Mouse (Mus musculus): ENCODE measurements around the gene Apobec4. TPM values are rescaled to one million over a fixed set of nuclear protein-coding genes. Genes with fewer than 3 reads are reported as not detected.

Apobec4 gene
- total and polyA plus RNA-seq, 3 experiments, result not detected

DNA sequence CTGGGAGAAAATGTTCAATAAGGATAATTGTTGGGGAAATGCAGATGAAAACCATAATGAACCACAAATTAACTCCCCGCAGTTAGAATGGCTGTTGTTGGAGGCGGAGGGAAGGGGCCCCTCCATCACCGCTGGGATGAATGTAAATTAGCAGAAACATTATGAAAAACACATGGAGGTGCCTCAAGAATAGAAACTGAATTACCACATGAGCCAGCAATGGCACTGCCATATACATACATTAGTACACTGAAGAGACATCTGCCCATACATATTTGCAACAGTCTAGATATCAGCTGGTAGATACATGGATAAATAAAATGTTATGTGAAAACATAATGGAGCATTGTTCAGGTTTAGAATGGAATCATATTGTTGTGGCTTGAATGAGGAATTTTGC is 35.9 kb upstream of the Apobec4 start:
- Histone ChIP-seq H3K4me3 (ENCODE audit: control insufficient read depth in 1 of 2, insufficient read depth in 1 of 2, low read depth in 2 of 2, low read length in 2 of 2) (no peak overlapping the region), H3K4me1 (ENCODE audit: control insufficient read depth in 1 of 2, insufficient read depth in 2 of 2, low read length in 2 of 2) (no peaks in the 10 kb centered on the region), H3K9ac (ENCODE audit: control insufficient read depth, low read depth, low read length, poor library complexity, severe bottlenecking) (no peak overlapping the region), H3K9me3 (replicated peaks; ENCODE audit: insufficient read depth, low read length) (no peaks in the 10 kb centered on the region), H3K36me3 (ENCODE audit: control insufficient read depth in 1 of 2, insufficient read depth in 2 of 2, low read length in 2 of 2) (no peaks in the 10 kb centered on the region), H3K79me2 (ENCODE audit: control insufficient read depth, insufficient read depth, low read length, poor library complexity) (no peaks in the 10 kb centered on the region), H3K27me3 (ENCODE audit: control insufficient read depth in 1 of 2, insufficient read depth in 2 of 2, low read length in 2 of 2) (peaks cover 10 to 11% of the 10 kb centered on the region in 2 experiments), H3K27ac (ENCODE audit: control insufficient read depth, low read depth, low read length) (no peak overlapping the region)
- DNase-seq (ENCODE audit: low read depth, low spot score), result no peak
- TF ChIP-seq USF1 (IDR thresholded peaks at IDR 0.05; ENCODE audit: low read depth, low read length) (no peak), POLR2A (IDR thresholded peaks at IDR 0.05; ENCODE audit: control insufficient read depth in 1 of 2, insufficient read depth in 1 of 2, low read depth in 1 of 2, low read length in 2 of 2, poor library complexity in 1 of 2) (no peak)

- no peaks in the 10 kb centered on the region for H3K9me3 ChIP-seq (replicated peaks; ENCODE audit: insufficient read depth, low read length)
- TF ChIP-seq GATA1 (IDR thresholded peaks at IDR 0.05; ENCODE audit: low read depth, low read length) (no peak), ZMIZ1 (IDR thresholded peaks at IDR 0.05; ENCODE audit: low read depth, low read length) (no peak), POLR2AphosphoS2 (IDR thresholded peaks at IDR 0.05; ENCODE audit: low read length) (no peak), MEF2A (IDR thresholded peaks at IDR 0.05; ENCODE audit: extremely low read depth, insufficient replicate concordance, low read depth, low read length, poor library complexity, severe bottlenecking) (no peak), POLR2A (IDR thresholded peaks at IDR 0.05; ENCODE audit: control insufficient read depth in 1 of 2, insufficient read depth in 1 of 2, low read depth in 1 of 2, low read length in 2 of 2, poor library complexity in 1 of 2) (no peak), ETS1 (IDR thresholded peaks at IDR 0.05; ENCODE audit: low read depth, low read length) (no peak), HCFC1 (IDR thresholded peaks at IDR 0.05; ENCODE audit: low read depth, low read length) (no peak), MYC (IDR thresholded peaks at IDR 0.05; ENCODE audit: low read depth, low read length) (no peak), TBP (IDR thresholded peaks at IDR 0.05; ENCODE audit: low read depth, low read length) (no peak), BHLHE40 (IDR thresholded peaks at IDR 0.05; ENCODE audit: borderline replicate concordance, low read depth, low read length) (no peak), RAD21 (IDR thresholded peaks at IDR 0.05; ENCODE audit: low read depth, low read length) (no peak), CTCF (IDR thresholded peaks at IDR 0.05 in 2 of 3, conservative IDR thresholded peaks at IDR 0.05 in 1 of 3; ENCODE audit: control insufficient read depth in 1 of 3, insufficient read depth in 1 of 3, low read depth in 2 of 3, low read length in 3 of 3, poor library complexity in 1 of 3, severe bottlenecking in 1 of 3) (no peak)
- H3K27ac ChIP-seq (ENCODE audit: control insufficient read depth, low read depth, low read length), result no peak overlapping the region
- H3K9ac ChIP-seq (ENCODE audit: control insufficient read depth, low read depth, low read length, poor library complexity, severe bottlenecking), result no peak overlapping the region
- H3K4me1 ChIP-seq (ENCODE audit: control insufficient read depth in 1 of 2, insufficient read depth in 2 of 2, low read length in 2 of 2), result peaks cover 4 to 6% of the 10 kb centered on the region in 2 experiments; a peak in 3 of 4 replicates
- H3K4me3 ChIP-seq (ENCODE audit: control insufficient read depth in 1 of 2, insufficient read depth in 1 of 2, low read depth in 2 of 2, low read length in 2 of 2), result no peak overlapping the region
- no peaks in the 10 kb centered on the region for H3K79me2 ChIP-seq (ENCODE audit: control insufficient read depth, insufficient read depth, low read length, poor library complexity)
- H3K27me3 ChIP-seq (ENCODE audit: control insufficient read depth in 1 of 2, insufficient read depth in 2 of 2, low read length in 2 of 2), result peaks cover 7 to 9% of the 10 kb centered on the region in 2 experiments
- H3K36me3 ChIP-seq (ENCODE audit: control insufficient read depth in 1 of 2, insufficient read depth in 2 of 2, low read length in 2 of 2), result peaks cover 0 to 8% of the 10 kb centered on the region in 2 experiments; a peak in 2 of 4 replicates
- no peak for DNase-seq (ENCODE audit: low read depth, low spot score)
These were observed 33.0 kb upstream of the Apobec4 start for GRCm38 (mm10) chr1:152717329-152717728.

DNA sequence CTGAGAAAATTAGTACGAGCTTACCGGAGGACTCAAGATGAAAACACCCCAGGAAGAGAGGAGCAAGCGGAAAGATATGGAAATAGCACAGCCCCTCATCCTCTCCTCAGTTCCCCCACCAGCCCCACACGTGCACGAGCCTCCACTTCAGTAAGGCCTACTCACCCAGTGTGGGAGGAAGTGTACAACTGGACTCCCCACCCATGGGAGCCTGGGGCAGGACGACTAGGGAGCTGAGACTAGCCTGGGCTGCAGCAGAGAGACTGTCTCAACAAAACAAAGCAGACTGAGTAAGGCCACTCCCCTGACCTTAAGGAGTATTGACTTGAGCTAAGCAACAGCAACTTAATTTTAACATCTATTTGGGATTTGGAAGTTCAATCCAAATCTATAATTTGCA is 32.2 kb upstream of the Apobec4 start:
- Histone ChIP-seq H3K36me3 (ENCODE audit: control insufficient read depth in 1 of 2, insufficient read depth in 2 of 2, low read length in 2 of 2) (peaks cover 0 to 8% of the 10 kb centered on the region in 2 experiments; a peak in 2 of 4 replicates), H3K4me3 (ENCODE audit: control insufficient read depth in 1 of 2, insufficient read depth in 1 of 2, low read depth in 2 of 2, low read length in 2 of 2) (no peak overlapping the region), H3K79me2 (ENCODE audit: control insufficient read depth, insufficient read depth, low read length, poor library complexity) (no peaks in the 10 kb centered on the region), H3K4me1 (ENCODE audit: control insufficient read depth in 1 of 2, insufficient read depth in 2 of 2, low read length in 2 of 2) (peaks cover 4 to 6% of the 10 kb centered on the region in 2 experiments; a peak in 3 of 4 replicates), H3K27ac (ENCODE audit: control insufficient read depth, low read depth, low read length) (no peak overlapping the region), H3K27me3 (ENCODE audit: control insufficient read depth in 1 of 2, insufficient read depth in 2 of 2, low read length in 2 of 2) (peaks cover 7 to 9% of the 10 kb centered on the region in 2 experiments), H3K9me3 (replicated peaks; ENCODE audit: insufficient read depth, low read length) (no peaks in the 10 kb centered on the region), H3K9ac (ENCODE audit: control insufficient read depth, low read depth, low read length, poor library complexity, severe bottlenecking) (no peak overlapping the region)
- TF ChIP-seq RCOR1 (IDR thresholded peaks at IDR 0.05; ENCODE audit: low read depth, low read length) (no peak), TBP (IDR thresholded peaks at IDR 0.05; ENCODE audit: low read depth, low read length) (no peak), TCF12 (IDR thresholded peaks at IDR 0.05; ENCODE audit: low read depth, low read length) (no peak), MEF2A (IDR thresholded peaks at IDR 0.05; ENCODE audit: extremely low read depth, insufficient replicate concordance, low read depth, low read length, poor library complexity, severe bottlenecking) (no peak), ZMIZ1 (IDR thresholded peaks at IDR 0.05; ENCODE audit: low read depth, low read length) (no peak), POLR2A (IDR thresholded peaks at IDR 0.05; ENCODE audit: control insufficient read depth in 1 of 2, insufficient read depth in 1 of 2, low read depth in 1 of 2, low read length in 2 of 2, poor library complexity in 1 of 2) (no peak), RAD21 (IDR thresholded peaks at IDR 0.05; ENCODE audit: low read depth, low read length) (no peak), ZKSCAN1 (IDR thresholded peaks at IDR 0.05; ENCODE audit: low read depth, low read length) (no peak), KAT2A (conservative IDR thresholded peaks at IDR 0.05; ENCODE audit: low read depth, low read length) (no peak), CHD2 (IDR thresholded peaks at IDR 0.05; ENCODE audit: low read length) (no peak), SMC3 (IDR thresholded peaks at IDR 0.05; ENCODE audit: low read depth, low read length) (no peak), ZC3H11A (IDR thresholded peaks at IDR 0.05; ENCODE audit: low read depth, low read length) (no peak), TAL1 (IDR thresholded peaks at IDR 0.05; ENCODE audit: low read length) (no peak), CHD1 (IDR thresholded peaks at IDR 0.05; ENCODE audit: low read depth, low read length) (no peak), MAX (IDR thresholded peaks at IDR 0.05; ENCODE audit: low read length) (no peak), JUND (IDR thresholded peaks at IDR 0.05; ENCODE audit: low read depth, low read length) (no peak), MXI1 (IDR thresholded peaks at IDR 0.05; ENCODE audit: low read depth, low read length) (no peak), NRF1 (IDR thresholded peaks at IDR 0.05; ENCODE audit: insufficient read depth, low read depth, low read length, poor library complexity, severe bottlenecking) (no peak)
- DNase-seq (ENCODE audit: low read depth, low spot score), result no peak
